Mouse (Mus musculus): ENCODE measurements at regions not wholly inside any gene's neighbourhood (a gene's known extent, or its start where the extent isn't known, plus 50 kb on each side); places are given as distances from the start of the nearest gene placed in this dataset.
A peak's percentile ranks its signal among the peaks of the same experiment; 100 is the strongest.

DNA sequence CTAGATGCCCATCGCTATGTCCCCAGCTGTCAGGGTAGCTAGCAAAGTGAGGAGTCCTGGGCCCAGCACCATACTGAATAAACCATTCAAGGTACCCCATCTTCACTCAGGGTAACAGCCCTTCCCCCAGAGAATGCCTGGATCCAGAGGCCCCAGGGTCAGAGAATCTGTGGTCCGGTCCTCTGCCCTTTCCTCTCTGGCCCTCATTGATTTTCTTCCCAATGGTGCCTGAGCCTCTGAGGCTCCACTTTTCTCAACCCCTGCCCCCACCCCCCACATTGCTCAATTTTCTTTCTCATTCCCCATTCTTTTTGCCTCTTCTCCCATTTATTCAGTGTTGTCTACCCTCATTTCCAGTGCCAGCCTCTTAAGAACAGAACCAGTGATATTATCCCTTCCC, 114.5 kb downstream of the Vegfa start:
- intact Hi-C loops (cut with DNase I), result no loop called here
- H3K4me3 ChIP-seq, result no peak overlapping the region
- no peak for DNase-seq
- no peak overlapping the region for H3K27ac ChIP-seq
- no peak for TF ChIP-seq CTCF (IDR thresholded peaks at IDR 0.05)

DNA sequence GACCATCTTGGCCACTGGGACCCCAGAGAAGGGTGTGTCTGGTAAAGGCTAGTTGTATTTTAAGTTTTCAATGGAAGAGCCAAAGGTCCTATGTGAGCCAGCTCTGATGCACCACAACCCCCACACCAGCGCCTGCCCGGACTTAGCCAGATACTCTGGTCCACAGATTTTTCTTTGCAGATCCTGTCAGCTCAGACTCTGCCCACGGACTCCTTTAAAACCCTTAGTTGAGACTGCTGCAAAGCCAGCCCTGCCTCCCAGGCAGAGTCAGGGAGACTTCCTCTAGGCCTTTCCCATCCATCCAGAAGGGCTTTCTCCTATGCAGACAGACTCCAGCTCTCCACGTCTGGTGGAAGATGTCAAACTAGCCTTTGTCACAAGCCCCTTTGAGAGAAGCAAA, 115.2 kb downstream of the Vegfa start:
- no peak overlapping the region for H3K4me3 ChIP-seq
- TF ChIP-seq CTCF (IDR thresholded peaks at IDR 0.05), result no peak
- H3K27ac ChIP-seq, result no peak overlapping the region
- intact Hi-C loops (cut with DNase I), result no loop called here
- no peak for DNase-seq

DNA sequence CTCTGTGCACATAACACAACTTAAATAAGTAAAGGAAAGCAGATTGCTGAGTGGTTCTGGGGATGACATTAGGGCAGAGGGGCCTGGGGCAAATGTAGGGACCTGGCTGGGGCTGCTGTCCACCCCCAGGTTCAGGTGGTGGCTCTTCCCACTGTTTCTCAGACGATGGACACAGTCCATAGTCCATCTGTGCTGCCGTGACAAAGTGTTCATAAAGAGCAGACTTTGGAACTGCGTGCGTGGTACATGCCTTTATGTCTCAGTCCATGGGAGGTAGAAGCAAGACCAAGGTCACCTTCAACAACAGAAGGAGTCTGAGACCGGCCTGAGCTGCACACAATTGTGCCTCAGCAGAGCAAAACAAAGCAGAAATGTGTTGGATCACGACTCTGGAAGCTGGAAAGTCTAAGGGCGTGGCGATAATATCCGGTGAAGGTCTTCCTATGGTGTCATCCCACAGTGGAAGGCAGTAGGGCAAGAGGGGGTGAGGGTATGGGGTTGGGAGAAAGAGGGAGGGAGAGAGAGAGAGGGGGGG, 117.4 kb downstream of the Vegfa start:
- intact Hi-C loops (cut with DNase I), result no loop called here
- no peak overlapping the region for H3K4me3 ChIP-seq
- no peak overlapping the region for H3K27ac ChIP-seq
- DNase-seq, result no peak
- no peak for TF ChIP-seq CTCF (IDR thresholded peaks at IDR 0.05)

DNA sequence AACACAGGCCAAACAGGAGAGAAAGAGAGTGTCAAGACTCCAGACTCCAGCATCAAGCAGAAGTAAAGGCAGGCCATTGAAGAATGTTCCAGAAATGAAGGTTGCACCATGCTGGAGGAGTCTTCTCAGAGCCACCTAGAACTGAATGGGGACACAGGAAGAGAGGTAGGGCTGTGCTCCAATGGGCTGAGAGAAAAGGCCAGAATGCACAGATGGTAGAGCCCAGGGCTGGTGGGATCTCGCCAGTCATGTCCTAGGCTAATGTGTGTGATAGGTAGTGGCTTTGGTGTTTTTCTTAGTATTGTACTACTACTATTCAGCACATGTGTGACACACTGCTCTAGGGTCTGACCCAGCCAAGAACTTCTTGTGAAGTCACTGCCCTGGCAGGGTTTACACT, 117.9 kb downstream of the Vegfa start:
- DNase-seq, result no peak
- TF ChIP-seq CTCF (IDR thresholded peaks at IDR 0.05), result no peak
- intact Hi-C loops (cut with DNase I), result no loop called here

DNA sequence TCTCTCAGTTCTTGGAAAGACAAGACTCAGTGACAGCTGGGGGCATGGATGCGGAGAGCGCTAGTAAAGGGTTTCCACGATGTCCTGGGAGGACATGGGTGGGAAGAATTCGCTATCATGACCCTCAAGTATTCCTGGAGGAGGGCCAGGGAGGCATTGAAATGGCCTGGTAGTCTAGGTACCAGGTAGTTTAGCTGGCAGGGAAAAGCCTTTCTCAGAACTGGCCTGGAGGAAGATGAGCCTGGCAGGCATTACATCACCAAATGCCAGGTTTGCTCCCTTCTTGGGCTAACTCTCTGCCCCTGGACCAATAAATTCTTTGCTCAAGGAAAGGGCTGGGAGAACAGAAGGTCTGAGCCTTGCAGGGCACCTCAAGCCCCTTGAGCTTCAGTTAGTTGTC, 118.5 kb downstream of the Vegfa start:
- intact Hi-C loops (cut with DNase I), result no loop called here
- TF ChIP-seq CTCF (IDR thresholded peaks at IDR 0.05), result no peak
- no peak for DNase-seq
- Histone ChIP-seq H3K27ac (no peak overlapping the region), H3K4me3 (no peak overlapping the region)

More for the DNA sequence above, 117.9 kb downstream of the Vegfa start:
- Histone ChIP-seq H3K27ac (no peak overlapping the region), H3K4me3 (no peak overlapping the region)

DNA sequence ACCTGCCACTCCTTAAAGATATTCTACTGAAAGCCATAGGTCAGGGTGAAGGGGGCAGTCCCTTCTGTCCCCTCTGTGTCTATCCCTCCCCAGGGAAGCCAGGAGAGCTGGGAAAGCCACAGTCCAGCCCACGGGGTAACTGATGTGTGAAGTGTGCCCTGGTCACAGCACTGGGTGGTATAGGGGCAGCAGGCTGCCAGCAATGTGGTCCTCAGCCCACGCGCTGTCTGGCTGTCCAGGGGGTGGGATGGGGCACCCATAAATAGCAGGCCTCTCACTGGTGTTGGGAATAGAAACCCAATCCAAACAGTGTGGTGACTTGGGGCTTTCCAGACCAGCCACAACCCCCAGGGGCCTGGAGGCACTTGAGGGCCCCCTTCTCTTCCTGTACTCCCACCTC, 120.0 kb downstream of the Vegfa start:
- no peak for TF ChIP-seq CTCF (IDR thresholded peaks at IDR 0.05)
- intact Hi-C loops (cut with DNase I), result no loop called here
- Histone ChIP-seq H3K4me3 (no peak overlapping the region), H3K27ac (peak overlapping the region; percentile 93)
- no peak for DNase-seq

DNA sequence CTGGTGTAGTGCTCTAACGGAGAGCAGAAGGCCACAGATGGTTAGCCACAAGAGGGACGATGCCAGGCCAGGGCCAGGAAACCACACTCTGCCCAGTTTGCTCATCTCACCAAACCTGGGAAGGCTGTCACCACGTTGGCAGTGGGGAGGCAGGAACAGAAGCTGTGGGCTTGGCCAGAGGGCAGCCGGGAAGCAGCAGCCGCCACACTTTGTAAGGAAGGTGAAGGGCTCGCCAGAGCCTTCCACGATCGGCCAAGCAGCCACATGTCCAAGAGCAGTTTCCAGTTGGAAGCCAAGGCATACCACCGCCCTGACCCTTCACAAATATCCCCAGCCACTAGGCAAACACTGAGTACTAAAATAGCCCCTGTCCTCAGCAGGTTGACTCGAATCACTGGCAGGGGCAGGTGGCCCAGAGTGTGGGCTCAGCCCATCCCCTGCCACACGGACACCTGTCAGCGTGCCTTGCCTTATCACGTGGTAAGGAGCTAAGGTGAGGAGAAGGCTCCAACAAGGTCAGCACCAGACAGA, 120.9 kb downstream of the Vegfa start:
- Histone ChIP-seq H3K4me3 (no peak overlapping the region), H3K27ac (peak overlapping the region; percentile 93)
- intact Hi-C loops (cut with DNase I), result no loop called here
- peak; percentile 91 for DNase-seq
- TF ChIP-seq CTCF (IDR thresholded peaks at IDR 0.05), result peak; percentile 5; the same call in 1 of the 2 replicates

DNA sequence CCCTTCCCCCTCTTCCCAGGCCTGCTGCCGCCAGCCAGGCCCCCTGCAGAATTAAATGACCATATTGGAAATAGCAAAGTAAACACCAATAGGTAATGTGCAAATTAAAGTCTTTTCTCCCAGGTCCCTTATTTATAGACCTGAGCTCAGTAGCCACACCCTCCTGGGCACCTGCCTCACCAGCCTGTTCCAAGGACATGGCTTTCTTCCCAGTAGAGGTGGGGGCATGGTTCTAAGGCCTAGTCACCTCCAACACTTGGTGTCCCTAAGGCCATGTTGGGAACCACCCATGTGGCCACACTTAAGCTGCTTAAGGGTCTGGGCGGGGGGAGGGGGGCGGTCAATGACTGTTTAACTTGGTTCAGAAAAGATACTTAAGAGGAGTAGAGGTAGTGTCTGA, 121.9 kb downstream of the Vegfa start:
- H3K27ac ChIP-seq, result peak overlapping the region; percentile 93
- intact Hi-C loops (cut with DNase I), result no loop called here
- peak; percentile 46 for DNase-seq
- H3K4me3 ChIP-seq, result no peak overlapping the region
- no peak for TF ChIP-seq CTCF (IDR thresholded peaks at IDR 0.05)

DNA sequence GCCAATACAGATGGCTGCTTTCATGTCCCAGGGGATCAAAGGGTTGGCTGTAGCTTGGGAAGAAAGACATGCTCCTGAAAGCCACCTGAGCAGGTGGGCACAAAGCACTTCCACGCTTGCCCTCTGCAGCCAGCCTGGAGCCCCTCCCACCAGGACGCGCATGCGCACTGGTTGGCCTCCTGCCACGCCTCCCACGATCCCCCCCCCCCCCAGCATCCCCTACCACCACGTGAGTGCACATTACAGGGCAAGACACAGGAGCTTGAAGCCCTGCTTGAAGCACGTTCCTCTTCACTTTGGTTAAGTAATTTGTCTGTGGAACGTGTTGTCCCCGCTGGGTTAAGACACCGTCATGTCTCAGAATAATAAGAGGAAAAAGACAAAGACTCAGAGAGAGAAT, 124.6 kb downstream of the Vegfa start:
- no peak overlapping the region for H3K27ac ChIP-seq
- TF ChIP-seq CTCF (IDR thresholded peaks at IDR 0.05), result no peak
- DNase-seq, result no peak
- intact Hi-C loops (cut with DNase I), result loop anchor here (5.0 kb wide), 1 partner anchor 60 kb away; no protein-coding TSS in a partner anchor
- H3K4me3 ChIP-seq, result no peak overlapping the region

DNA sequence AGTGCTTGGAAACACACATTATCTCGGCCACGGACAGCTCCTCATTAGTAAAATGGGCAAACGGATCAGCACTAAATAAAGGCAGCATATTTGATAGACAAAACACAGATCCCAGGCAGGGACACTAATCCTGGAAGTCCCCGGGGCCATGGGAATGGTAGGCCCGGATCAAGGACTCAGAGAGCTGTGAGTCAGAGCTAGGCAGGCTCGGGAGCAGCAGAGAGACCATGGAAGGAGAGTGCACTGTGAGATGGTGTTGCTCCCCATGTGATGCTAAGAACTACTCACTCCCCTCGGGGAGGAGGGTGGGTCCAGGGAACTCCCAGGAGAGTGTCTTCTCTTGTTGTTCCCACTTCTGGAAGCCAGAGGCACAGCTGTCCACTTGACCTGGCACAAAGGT, 126.6 kb downstream of the Vegfa start:
- intact Hi-C loops (cut with DNase I), result loop anchor here (5.0 kb wide), 1 partner anchor 58 kb away; no protein-coding TSS in a partner anchor
- DNase-seq, result no peak
- no peak for TF ChIP-seq CTCF (IDR thresholded peaks at IDR 0.05)
- Histone ChIP-seq H3K27ac (no peak overlapping the region; the same call in 1 of the 2 replicates), H3K4me3 (no peak overlapping the region)

DNA sequence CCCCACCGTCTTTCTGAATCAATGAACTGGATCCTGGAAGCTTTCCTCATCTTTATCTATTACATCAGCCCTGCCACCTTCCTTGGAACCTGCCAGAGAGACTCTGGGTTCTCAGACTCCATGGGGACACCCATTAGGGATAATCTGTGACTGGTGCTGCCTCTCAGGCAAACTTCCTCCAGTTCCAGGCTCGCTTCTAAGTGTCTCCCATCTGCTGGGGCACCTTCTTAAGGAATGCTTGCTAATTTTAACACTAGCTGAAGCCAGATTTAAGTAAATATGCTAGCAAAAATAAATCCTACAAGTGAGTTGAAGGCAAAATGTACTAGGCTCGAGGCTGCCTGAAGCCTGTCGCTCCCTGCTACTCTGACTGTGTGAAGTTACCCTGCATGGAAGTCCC, 127.9 kb downstream of the Vegfa start:
- intact Hi-C loops (cut with DNase I), result loop anchor here (5.0 kb wide), 1 partner anchor 123 kb away; no protein-coding TSS in a partner anchor
- no peak for TF ChIP-seq CTCF (IDR thresholded peaks at IDR 0.05)
- DNase-seq, result no peak
- H3K4me3 ChIP-seq, result no peak overlapping the region
- H3K27ac ChIP-seq, result peak overlapping the region; percentile 87

DNA sequence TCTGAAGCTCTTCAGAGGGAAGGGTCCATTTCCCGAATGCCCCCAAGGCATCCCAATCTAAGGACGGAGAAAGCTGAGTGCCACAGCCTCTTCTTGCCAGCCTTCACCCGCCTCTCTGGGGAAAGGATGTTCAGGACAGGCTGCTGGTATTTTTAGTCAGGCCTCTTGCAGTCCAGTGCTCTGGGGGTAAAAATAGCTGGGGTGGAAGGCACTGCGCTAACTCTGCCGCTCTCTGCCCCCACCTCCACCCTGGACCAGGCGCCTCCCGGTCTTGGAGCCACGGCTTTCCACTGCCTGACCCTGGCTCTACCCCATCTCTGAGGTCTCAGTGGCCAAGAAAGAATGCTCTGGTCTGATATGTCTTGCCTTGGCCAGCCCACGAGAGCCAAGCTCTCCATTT, 128.9 kb downstream of the Vegfa start:
- Histone ChIP-seq H3K27ac (peak overlapping the region; percentile 87), H3K4me3 (no peak overlapping the region)
- peak; percentile 84 for DNase-seq
- intact Hi-C loops (cut with DNase I), result loop anchor here (5.0 kb wide), 1 partner anchor 124 kb away; no protein-coding TSS in a partner anchor
- no peak for TF ChIP-seq CTCF (IDR thresholded peaks at IDR 0.05)

DNA sequence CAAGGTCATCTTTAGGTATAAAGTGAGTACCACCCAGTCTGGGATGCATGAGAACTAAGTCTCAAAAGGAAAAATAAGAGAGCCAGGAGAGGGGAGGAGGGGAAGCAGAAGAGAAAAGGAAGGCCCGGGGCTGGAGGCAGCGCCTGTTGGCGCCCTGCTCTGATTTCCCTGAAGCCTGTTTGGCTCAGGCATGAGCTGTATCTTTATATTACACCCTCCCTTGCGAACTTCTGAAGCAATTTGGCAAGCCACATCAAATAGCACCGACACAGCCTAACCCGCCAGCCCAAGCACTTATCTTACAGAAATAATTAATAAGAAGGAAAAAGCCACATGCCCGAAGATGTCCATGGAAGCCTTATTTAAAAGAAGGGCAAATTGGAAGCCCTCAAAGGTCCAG, 129.5 kb downstream of the Vegfa start:
- H3K4me3 ChIP-seq, result no peak overlapping the region
- peak; percentile 59 for DNase-seq
- intact Hi-C loops (cut with DNase I), result loop anchor here (5.0 kb wide), 1 partner anchor 125 kb away; no protein-coding TSS in a partner anchor
- peak overlapping the region; percentile 87 for H3K27ac ChIP-seq
- no peak for TF ChIP-seq CTCF (IDR thresholded peaks at IDR 0.05)

DNA sequence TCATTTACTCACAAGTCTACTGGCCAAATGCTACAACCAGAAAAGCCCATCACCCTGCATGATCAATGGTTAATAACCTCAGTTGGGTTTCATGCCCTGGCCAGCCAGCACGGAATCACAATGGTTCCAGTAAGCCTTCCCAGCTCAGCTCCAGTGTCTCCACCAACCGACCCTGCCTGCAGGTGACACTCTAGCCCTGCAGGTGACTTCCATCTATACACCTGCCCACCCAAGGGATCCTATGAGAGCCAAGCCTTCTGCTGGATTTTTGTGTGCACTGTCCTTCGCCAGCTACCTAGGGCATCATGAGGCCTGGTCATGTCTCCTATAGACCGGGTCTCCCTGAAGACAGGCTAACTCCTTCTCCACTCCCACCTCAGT, 135.3 kb downstream of the Vegfa start:
- peak overlapping the region; percentile 64 for H3K27ac ChIP-seq
- intact Hi-C loops (cut with DNase I), result no loop called here
- no peak for DNase-seq
- H3K4me3 ChIP-seq, result no peak overlapping the region
- peak; percentile 18; the same call in 1 of the 2 replicates for TF ChIP-seq CTCF (IDR thresholded peaks at IDR 0.05)
